Mouse (Mus musculus): ENCODE data around the gene Ntrk1. TPM values are rescaled to one million over a fixed set of nuclear protein-coding genes. Genes with fewer than 3 reads are reported as not detected.

Ntrk1 gene
- total RNA-seq, 2 experiments from 2014 or later: 0.35 to 0.95 TPM

- intact Hi-C loops (cut with DNase I): no loop called here
- peak; percentile 14 to 29 for DNase-seq (ENCODE audit: low spot score in 2 of 2)
Measured at GRCm38 (mm10) chr3:87795336-87796277, 645 bp upstream of the Ntrk1 start.

- DNase-seq (ENCODE audit: low spot score in 2 of 2): no peak
- intact Hi-C loops (cut with DNase I): no loop called here
Measured at GRCm38 (mm10) chr3:87789768-87790167, 5.2 kb downstream of the Ntrk1 start.

DNA sequence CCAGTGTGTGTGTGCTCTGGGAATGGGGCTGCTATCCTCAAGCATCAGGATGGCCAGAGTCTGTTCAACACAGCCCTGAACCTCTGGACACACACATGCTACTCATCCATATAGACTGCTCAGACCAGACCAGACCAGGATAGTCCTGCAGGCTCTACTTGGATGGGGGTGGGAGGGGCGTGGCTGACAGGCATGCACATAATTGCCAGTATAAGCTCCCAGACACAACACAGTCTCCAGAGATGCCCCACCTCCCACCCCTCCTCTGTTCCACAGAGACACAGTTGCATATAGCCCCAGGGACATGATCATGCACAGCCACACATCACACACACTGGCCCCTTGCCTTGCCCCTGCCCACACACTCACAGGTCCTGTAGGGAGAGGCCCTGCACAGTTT lies 5.7 kb downstream of the Ntrk1 start:
- intact Hi-C loops (cut with DNase I): no loop called here

DNA sequence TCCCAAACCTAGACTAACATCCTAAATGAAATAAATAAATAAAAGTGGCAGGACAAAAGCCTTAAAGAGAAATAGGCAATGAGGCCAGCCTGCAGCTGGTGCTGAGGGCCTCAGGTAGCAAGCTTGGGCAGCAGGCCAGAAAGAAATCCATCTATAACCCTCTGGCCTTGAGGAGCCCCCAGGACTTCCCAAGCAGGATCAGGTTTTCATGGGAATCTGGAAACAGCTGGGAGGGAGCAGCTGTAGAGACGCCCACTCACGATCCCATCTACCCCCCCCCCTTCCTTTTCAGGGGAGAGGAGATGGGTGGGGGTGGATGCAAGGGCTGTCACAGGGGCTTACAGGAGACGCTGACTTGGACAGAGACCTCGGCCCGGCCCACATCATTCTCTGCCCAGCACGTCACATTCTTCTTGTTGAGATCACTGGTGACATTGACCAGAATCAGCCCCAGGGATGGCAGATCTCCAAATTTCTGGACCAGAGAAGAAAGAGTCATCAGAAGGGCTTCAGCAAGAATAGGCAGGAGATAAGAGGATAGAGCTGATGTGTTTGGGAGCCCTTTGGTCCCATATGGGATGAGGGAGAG lies 9.2 kb downstream of the Ntrk1 start:
- intact Hi-C loops (cut with DNase I): no loop called here
- DNase-seq (ENCODE audit: low spot score in 2 of 2): no peak

More for the DNA sequence above, 5.7 kb downstream of the Ntrk1 start:
- DNase-seq (ENCODE audit: low spot score in 2 of 2): no peak

DNA sequence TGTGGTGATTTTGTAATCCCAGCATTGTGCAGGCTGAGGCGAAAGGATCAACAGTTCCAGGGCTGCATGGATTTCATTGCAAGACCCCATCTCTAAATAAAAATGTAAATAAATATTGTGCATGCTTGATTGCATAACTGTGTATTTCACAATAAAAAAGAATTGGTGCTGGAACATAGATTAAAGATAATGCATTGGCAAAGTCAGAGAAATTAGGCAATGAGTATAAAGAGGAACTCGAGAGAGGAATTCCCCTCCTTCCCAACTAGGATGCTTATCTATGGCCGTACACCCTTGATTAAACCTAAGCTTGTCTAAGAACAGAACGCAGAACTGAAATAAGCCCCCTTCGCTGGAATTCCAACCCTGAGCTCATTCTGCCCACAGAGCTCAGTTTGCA lies 9.8 kb downstream of the Ntrk1 start:
- DNase-seq (ENCODE audit: low spot score in 2 of 2): no peak
- intact Hi-C loops (cut with DNase I): no loop called here

GRCm38 (mm10) chr3:87783282-87784023 lies 11.5 kb downstream of the Ntrk1 start:
- intact Hi-C loops (cut with DNase I): no loop called here
- DNase-seq (ENCODE audit: low spot score in 2 of 2): no peak

DNA sequence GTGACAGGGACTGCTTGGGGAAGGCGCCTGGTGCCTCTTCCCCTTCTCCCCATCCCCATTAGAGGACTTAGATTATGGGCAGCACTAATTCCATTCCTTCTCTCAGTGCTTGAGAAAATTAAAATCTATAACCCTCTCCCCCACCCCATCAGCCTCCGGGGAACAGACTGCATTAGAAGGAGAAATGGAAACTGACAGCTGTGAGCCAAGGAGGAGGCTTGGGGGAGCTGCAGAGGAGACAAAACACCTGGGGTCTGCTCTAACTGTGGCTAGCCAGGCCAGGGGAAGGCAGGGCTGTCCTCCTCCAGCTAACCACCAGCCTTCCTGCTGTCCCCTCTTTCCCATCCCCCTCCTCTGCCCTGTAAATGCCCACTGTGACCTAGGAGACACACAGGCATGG lies 15.9 kb downstream of the Ntrk1 start:
- no peak for DNase-seq (ENCODE audit: low spot score in 2 of 2)
- intact Hi-C loops (cut with DNase I): no loop called here

GRCm38 (mm10) chr3:87778283-87778682 lies 16.7 kb downstream of the Ntrk1 start:
- intact Hi-C loops (cut with DNase I): no loop called here
- no peak for DNase-seq (ENCODE audit: low spot score in 2 of 2)

DNA sequence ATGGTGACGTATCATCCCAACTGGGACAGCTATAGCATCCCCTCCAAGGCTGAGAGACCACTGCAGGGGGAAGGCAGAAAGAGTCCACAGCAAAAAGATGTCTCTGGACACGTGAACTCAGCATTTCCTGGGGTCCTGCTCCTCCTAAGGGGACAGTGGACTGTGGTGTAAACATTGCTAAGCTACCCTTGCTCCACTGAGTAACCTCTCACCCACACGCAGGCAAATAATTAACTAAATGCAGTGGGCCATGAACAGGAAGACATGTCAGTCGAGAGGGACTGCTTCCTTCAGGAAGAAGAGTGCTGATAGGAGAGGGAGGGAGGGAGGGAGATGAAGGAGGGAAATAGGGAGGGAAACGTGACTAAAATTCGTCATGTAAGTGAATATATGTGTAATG lies 23.9 kb downstream of the Ntrk1 start:
- intact Hi-C loops (cut with DNase I): loop anchor here (2.0 to 5.0 kb wide), 2 partner anchors 46 to 66 kb away; no protein-coding TSS in a partner anchor
- DNase-seq (ENCODE audit: low spot score in 2 of 2): no peak

GRCm38 (mm10) chr3:87770280-87770679 lies 24.7 kb downstream of the Ntrk1 start:
- intact Hi-C loops (cut with DNase I): loop anchor here (2.0 to 5.0 kb wide), 2 partner anchors 47 to 67 kb away; no protein-coding TSS in a partner anchor
- DNase-seq (ENCODE audit: low spot score in 2 of 2): peak in 1 of 2 experiments; percentile 30

DNA sequence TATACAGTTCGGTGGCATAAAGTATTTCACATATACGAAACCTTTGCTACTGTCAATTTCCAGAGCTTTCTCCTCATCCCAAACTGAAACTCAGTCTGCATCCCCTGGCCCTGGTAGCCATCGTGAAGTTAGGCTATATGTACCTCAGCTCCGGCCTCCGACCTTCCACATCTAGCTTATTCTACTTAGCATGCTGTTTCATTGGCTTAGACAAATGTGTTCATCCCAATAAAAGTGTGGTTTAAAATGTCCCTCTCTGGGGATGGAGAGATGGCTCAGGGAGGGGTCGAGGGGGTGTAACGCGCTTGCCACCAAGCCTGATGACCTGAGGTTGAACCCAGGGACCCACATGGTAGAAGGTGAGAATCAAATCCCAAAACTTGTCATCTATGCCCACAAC lies 25.5 kb downstream of the Ntrk1 start:
- intact Hi-C loops (cut with DNase I): no loop called here
- DNase-seq (ENCODE audit: low spot score in 2 of 2): no peak

GRCm38 (mm10) chr3:87768844-87769243 lies 26.1 kb downstream of the Ntrk1 start:
- intact Hi-C loops (cut with DNase I): no loop called here

DNA sequence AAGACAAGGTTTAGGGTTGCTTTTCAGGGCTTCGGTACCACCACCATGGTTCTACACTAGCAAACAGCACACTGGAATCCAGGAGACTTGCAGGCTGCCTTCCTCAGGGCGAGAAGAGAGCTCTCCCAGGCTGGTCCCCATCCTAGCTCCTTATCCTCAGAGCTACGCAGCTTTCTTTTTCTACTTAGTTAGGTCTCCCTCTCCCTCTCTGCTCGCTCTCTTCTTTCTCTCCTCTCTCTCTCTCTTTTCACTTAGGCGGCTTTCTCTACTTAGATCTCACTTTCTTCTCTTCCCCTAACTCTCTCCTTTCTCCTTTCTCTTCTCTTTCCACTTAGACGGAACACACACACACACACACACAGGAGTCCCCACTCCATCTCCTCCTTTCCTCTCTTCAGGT lies 26.5 kb downstream of the Ntrk1 start:
- DNase-seq (ENCODE audit: low spot score in 2 of 2): no peak
- intact Hi-C loops (cut with DNase I): no loop called here

More at GRCm38 (mm10) chr3:87768844-87769243, 26.1 kb downstream of the Ntrk1 start:
- DNase-seq (ENCODE audit: low spot score in 2 of 2): peak in 1 of 2 experiments; percentile 37

DNA sequence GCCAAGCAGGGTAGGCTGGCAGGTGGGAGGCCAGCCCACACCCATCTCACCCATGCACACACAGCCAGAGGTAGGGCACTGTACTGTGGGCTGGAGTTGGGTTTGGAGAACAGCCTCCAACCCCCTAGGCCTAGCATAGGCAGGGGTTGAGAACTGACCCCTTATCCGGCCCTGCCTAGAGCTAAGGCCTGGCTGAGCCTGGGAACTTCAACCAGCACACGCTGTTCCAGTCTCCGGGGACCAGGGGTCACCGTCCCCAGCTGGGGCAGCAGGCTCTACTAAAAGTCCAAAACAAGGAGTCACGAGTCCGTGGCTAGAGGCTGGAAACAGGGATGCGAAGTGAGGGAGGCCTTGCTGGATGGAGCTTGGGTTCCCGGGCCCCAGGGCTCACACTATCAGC lies 27.2 kb downstream of the Ntrk1 start:
- intact Hi-C loops (cut with DNase I): no loop called here
- DNase-seq (ENCODE audit: low spot score in 2 of 2): no peak

- no peak for DNase-seq (ENCODE audit: low spot score in 2 of 2)
- intact Hi-C loops (cut with DNase I): no loop called here
Measured at GRCm38 (mm10) chr3:87766284-87766667, 28.7 kb downstream of the Ntrk1 start.

- DNase-seq (ENCODE audit: low spot score in 2 of 2): no peak
- intact Hi-C loops (cut with DNase I): no loop called here
Measured at GRCm38 (mm10) chr3:87765631-87766283, 29.2 kb downstream of the Ntrk1 start.

GRCm38 (mm10) chr3:87765091-87765490 lies 29.9 kb downstream of the Ntrk1 start:
- intact Hi-C loops (cut with DNase I): no loop called here
- no peak for DNase-seq (ENCODE audit: low spot score in 2 of 2)

DNA sequence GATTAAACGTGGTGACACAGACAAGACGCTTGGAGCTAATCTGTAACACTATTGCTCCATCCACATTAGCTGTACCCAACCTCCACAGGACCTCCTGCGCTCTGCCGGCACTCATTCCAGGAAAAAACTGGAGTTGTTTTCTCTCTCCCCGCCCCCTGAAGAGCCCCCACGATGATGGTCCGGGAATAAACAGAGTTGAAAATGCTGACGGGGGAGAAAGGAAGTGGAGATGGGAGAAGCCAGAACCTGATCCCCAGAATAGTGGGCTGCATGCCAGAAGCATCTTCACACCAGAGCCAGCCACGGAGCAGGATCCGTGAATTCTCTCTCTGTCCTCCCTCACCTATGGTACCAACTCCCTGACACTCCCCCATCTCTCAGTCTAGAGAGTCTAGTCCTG lies 30.5 kb downstream of the Ntrk1 start:
- DNase-seq (ENCODE audit: low spot score in 2 of 2): no peak

DNA sequence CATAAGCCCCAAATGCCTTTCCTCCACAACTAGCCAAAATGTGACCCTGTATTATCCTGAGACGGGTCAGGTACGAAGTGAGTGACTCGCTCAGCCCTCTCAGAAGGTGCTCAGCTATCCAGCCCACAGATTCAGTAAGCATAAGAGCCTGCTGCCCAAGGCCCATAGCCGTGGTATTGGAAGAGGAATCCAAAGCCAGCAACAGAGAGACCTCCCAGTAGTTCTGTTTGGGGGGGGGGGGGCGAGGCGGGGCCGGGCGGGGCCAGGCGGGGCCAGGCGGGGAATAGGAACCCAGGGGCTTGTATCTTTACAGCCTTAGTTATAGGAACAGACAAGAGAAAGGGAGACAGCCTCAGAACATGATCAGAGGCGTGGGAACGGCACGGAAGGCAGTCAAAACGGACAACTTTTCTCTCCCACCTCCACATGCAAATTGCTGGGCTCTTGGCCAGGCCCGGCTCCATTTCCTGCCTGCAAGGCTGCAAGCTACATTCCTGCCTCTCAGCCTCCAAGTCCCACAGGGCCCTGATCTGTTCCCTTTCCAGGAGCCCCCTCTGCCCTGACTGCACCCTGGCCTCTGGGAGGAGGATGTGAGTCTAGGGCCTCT lies 31.2 kb downstream of the Ntrk1 start:
- intact Hi-C loops (cut with DNase I): no loop called here
- DNase-seq (ENCODE audit: low spot score in 2 of 2): peak; percentile 83 to 86

More for the DNA sequence above, 30.5 kb downstream of the Ntrk1 start:
- intact Hi-C loops (cut with DNase I): no loop called here

All from left cerebral cortex, postnatal 36 days (tissue).